Mouse (Mus musculus) spleen, adult 2 months (tissue): ENCODE results near the gene Eddm3b.

Experiments used
- CTCF ChIP-seq: fragments of 200-500 bp; IDR thresholded peaks from 2 replicates; pipeline ENCODE4 v1.5.1; 2011; ENCODE audit warnings: mild to moderate bottlenecking, inconsistent platforms; ENCODE audit not compliant: insufficient read depth, insufficient read length, insufficient replicate concordance; ENCODE audit errors: extremely low read depth
- POLR2A ChIP-seq: fragments of 200-500 bp; IDR thresholded peaks from 2 replicates; pipeline ENCODE4 v1.6.1; 2011; ENCODE audit warnings: low read depth, low read length, inconsistent platforms

- TF ChIP-seq CTCF (no peak), POLR2A (no peak)
These were observed 24.6 kb upstream of the Eddm3b start for GRCm38 (mm10) chr14:51089674-51090076.
